Mouse (Mus musculus) spleen, adult 18-20 months (tissue): ENCODE results near the gene Gm28048.

Experiments used
- DNase-seq, 2 experiments: peaks; one replicate each; pipeline ENCODE4 v3.0.0; 2022; ENCODE audit warnings: mixed read lengths in 2 of 2

Gene Gm28048

DNA sequence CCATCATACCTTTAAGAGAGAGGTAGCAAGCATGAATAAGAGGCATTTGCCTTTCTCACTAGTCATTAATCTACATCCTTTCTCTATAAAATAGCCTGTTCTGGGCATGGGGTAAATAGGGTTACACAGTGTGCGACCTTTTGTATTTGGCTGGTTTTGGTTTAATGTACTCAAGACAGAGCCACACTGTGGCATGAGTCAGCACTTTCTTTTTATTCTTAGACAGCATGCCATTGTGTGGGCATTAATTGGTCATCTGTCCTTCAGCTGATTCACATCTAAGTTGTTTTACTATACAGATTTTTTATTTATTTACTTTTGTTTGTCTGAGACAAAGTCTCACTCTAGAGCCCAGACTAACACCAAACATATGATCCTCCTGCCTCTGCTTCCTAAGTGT, 189.7 kb downstream of the Gm28048 start:
- DNase-seq, result no peak

DNA sequence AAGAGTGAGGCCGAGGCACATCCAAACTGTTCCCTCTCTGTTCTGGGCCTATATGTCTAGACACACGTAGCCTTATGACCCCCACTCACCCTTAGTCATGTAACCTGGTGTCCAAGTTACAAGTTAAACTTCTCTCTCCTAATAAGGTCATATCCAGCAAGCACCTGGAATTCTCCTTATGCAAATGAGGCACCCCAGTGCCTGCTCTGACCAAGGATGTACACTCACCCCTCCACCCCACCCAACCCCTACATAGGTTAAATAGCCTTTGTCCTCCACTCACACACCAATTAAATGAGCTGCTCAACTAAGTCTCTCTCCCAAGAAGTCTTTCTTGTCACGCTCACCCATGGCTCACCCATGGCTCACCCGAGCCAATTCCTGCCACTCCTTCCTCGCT, 190.2 kb downstream of the Gm28048 start:
- DNase-seq, result no peak

GRCm38 (mm10) chr11:22787833-22788232, 194.1 kb downstream of the Gm28048 start:
- DNase-seq, result no peak
